Mouse (Mus musculus): ENCODE data around the gene Crtc1. TPM values are rescaled to one million over a fixed set of nuclear protein-coding genes. Genes with fewer than 3 reads are reported as not detected.

Crtc1 gene
- polyA plus RNA-seq, 1 experiment = 7.6 TPM

Other genes with a start within 250 kb of the Crtc1 start
- 15.5 and 23.1 TPM in 2 replicates for gene Slc25a42, start 227.3 kb downstream of the Crtc1 start, polyA plus RNA-seq (2012; rRNA removed)
- 20.2 and 28.8 TPM in 2 replicates for gene Sugp2, start 205.4 kb downstream of the Crtc1 start, polyA plus RNA-seq (2012; rRNA removed)
- gene Armc6, start 205.1 kb downstream of the Crtc1 start, polyA plus RNA-seq (2012; rRNA removed) = 13.6 and 15.2 TPM in 2 replicates
- gene Homer3, start 156.8 kb downstream of the Crtc1 start, polyA plus RNA-seq (2012; rRNA removed) = 5.8 and 6.7 TPM in 2 replicates
- gene Ddx49, start 137.1 kb downstream of the Crtc1 start, polyA plus RNA-seq (2012; rRNA removed) = 40.9 and 57.8 TPM in 2 replicates
- 438 and 500 TPM in 2 replicates for gene Cope, start 137.1 kb downstream of the Crtc1 start, polyA plus RNA-seq (2012; rRNA removed)
- gene Cers1, start 123.8 kb downstream of the Crtc1 start, polyA plus RNA-seq (2012; rRNA removed) = 0.36 and 0.64 TPM in 2 replicates
- gene Gdf1, start 109.8 kb downstream of the Crtc1 start, polyA plus RNA-seq (2012; rRNA removed) = 0.14 and 0.26 TPM in 2 replicates
- 24.5 and 35.3 TPM in 2 replicates for gene Upf1, start 86.3 kb downstream of the Crtc1 start, polyA plus RNA-seq (2012; rRNA removed)
- gene Comp, start 66.0 kb downstream of the Crtc1 start, polyA plus RNA-seq (2012; rRNA removed) = 0.15 and 0.25 TPM in 2 replicates
- 16.8 and 22.1 TPM in 2 replicates for gene Klhl26, start 37.4 kb upstream of the Crtc1 start, polyA plus RNA-seq (2012; rRNA removed)
- gene Tmem59l, start 47.8 kb upstream of the Crtc1 start, polyA plus RNA-seq (2012; rRNA removed) = 2.1 and 2.4 TPM in 2 replicates
- gene Crlf1, start 53.6 kb upstream of the Crtc1 start, polyA plus RNA-seq (2012; rRNA removed) = 1.1 and 2.0 TPM in 2 replicates
- gene Rex1bd, start 67.2 kb upstream of the Crtc1 start, polyA plus RNA-seq (2012; rRNA removed) = 137 and 159 TPM in 2 replicates
- 768 and 796 TPM in 2 replicates for gene Uba52, start 71.2 kb upstream of the Crtc1 start, polyA plus RNA-seq (2012; rRNA removed)
- gene Fkbp8, start 88.1 kb upstream of the Crtc1 start, polyA plus RNA-seq (2012; rRNA removed) = 422 and 497 TPM in 2 replicates
- 64.3 and 72.6 TPM in 2 replicates for gene Kxd1, start 88.4 kb upstream of the Crtc1 start, polyA plus RNA-seq (2012; rRNA removed)
- 24.9 and 28.2 TPM in 2 replicates for gene Ell, start 99.9 kb upstream of the Crtc1 start, polyA plus RNA-seq (2012; rRNA removed)
- gene Isyna1, start 154.8 kb upstream of the Crtc1 start, polyA plus RNA-seq (2012; rRNA removed) = 103 and 108 TPM in 2 replicates
- 110 and 122 TPM in 2 replicates for gene Ssbp4, start 169.3 kb upstream of the Crtc1 start, polyA plus RNA-seq (2012; rRNA removed)
- gene Lrrc25, start 176.6 kb upstream of the Crtc1 start, polyA plus RNA-seq (2012; rRNA removed) = 7.3 and 8.5 TPM in 2 replicates
- gene Gdf15, start 192.9 kb upstream of the Crtc1 start, polyA plus RNA-seq (2012; rRNA removed) = 1.8 and 2.2 TPM in 2 replicates
- 52.0 and 73.1 TPM in 2 replicates for gene Pgpep1, start 220.8 kb upstream of the Crtc1 start, polyA plus RNA-seq (2012; rRNA removed)
- 147 TPM in 2 replicates for gene Lsm4, start 233.7 kb upstream of the Crtc1 start, polyA plus RNA-seq (2012; rRNA removed)